Mouse (Mus musculus): ENCODE data around the gene Btbd16. TPM values are rescaled to one million over a fixed set of nuclear protein-coding genes. Genes with fewer than 3 reads are reported as not detected.

Gene Btbd16
- total RNA-seq (2021), result not detected

- no peak for DNase-seq (ENCODE audit: low spot score)
- intact Hi-C loops (cut with DNase I), result loop anchor here (5.0 to 10.0 kb wide), 2 partner anchors 53 to 271 kb away; no protein-coding TSS in a partner anchor
Measured at GRCm38 (mm10) chr7:130773914-130774630, at the start of gene Btbd16. Gene Btbd16, plus strand, starts transcription at chr7:130774069.

- DNase-seq (ENCODE audit: low spot score), result no peak
- intact Hi-C loops (cut with DNase I), result no loop called here
Measured at GRCm38 (mm10) chr7:130726185-130726584, 47.7 kb upstream of the Btbd16 start.

DNA sequence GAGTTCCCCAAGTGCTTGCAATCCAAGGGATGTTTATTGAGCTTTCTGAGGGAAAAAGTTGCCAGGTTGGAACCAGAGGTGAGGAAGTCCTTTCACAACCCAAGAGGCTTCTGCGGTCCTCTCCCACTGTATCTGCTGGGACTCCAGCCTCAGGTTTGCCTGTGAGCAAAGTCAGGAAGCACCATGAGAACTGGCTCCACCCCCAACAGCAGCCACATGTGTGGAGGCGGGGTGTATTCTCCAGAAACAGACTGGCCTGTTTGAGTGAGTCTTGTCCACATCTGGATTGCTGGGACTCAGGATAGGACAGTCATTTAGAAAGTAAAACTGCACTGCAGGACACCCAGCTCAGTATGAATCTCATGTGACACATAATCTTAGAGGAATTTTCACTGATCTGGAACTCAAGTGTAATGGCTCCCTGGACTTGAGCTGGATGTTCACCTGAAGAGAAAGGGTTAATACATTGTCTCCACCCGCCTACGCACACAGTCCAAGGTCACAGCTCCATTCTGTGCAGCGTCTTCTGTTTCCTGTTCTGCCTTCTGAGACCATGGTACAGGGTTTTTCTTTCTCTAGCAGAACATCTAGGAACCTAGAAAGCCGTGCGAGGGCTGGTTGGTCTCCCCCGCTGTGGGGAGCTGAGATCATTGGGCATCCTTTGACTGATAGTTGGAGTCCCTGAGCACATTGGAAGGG, 47.0 kb upstream of the Btbd16 start:
- no peak for DNase-seq (ENCODE audit: low spot score)
- intact Hi-C loops (cut with DNase I), result no loop called here

GRCm38 (mm10) chr7:130727560-130727959, 46.3 kb upstream of the Btbd16 start:
- DNase-seq (ENCODE audit: low spot score), result no peak
- intact Hi-C loops (cut with DNase I), result no loop called here

DNA sequence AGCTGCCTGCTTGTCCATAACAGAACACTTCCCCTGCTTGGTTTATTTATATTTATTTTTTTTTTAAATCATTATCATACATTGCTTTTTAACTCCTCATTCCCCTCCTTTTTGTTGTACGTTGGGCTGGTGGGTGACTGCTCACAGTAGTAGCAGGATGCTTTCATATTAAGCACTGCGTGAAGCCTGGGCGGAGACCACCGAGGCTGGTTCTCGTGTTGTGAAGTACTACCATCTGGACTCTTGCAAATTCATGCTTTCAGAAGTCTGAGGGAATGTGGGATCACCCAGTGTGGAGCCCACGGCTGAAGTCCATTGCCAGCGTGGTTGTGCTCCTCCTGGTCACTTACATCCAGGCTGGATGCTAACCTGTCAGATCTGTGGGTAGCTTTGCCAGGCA, 42.1 kb upstream of the Btbd16 start:
- intact Hi-C loops (cut with DNase I), result no loop called here
- DNase-seq (ENCODE audit: low spot score), result no peak

DNA sequence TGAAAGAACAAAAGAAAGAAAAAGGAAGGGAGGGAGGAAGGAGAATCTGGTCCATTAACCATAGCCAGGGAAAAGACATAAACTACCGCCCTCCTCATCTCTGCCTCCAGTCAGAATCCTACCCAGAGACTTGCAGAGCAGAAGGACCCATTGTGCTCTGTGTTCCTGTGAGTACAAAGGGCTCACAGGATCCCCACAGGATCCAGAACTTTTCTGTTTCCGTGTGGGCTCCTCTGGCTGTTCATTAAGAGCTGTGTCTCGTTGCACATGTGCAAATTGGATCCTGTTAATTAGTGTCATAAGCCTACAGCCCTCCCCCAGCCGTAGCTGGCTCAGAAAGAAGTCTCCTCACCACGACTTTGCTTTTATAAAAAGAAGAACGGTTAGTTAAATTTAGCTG, 41.0 kb upstream of the Btbd16 start:
- intact Hi-C loops (cut with DNase I), result no loop called here
- no peak for DNase-seq (ENCODE audit: low spot score)

DNA sequence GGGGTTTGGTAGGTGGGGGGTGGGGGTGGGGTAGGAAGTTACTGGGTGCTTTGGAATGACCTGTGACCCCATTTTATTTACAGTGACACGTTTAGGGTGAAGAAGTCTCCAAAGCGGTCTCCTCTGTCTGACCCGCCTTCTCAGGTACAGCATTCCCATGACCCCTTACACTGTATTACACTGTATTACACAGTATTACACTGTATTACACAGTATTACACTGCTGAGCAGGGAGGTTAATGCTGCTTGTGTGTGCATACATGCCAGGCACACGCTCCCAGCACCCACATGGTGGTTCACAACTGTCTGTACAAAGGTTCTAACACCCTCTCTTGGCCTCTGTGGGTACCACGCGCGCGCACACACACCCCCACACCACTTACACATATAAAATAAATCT, 40.4 kb upstream of the Btbd16 start:
- intact Hi-C loops (cut with DNase I), result no loop called here
- DNase-seq (ENCODE audit: low spot score), result no peak

DNA sequence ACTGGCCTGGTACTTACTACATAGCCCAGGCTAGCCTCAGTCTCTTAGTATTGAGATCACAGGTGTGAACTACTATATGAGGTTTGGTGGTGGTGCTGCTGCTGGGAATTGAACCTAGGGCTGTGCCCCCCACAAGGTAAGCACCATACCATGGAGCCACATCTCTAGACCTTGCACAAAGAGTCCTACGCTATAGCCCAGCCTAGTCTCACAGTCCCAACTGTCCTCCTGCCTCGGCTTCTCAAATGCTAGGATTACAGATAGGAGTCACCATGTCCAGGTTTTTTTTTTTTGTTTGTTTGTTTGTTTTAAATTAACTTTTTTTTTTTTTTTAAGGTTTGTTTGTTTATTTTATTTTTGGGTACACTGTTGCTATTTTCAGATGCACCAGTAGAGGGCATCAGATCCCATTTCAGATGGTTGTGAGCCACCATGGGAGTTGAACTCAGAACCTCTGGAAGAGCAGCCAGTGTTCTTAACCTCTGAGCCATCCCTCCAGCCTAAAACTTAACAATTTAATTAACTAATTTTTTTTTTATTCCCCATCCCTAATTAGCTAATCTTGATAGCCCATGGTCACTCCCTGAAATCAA, 39.6 kb upstream of the Btbd16 start:
- no peak for DNase-seq (ENCODE audit: low spot score)
- intact Hi-C loops (cut with DNase I), result no loop called here

- intact Hi-C loops (cut with DNase I), result loop anchor here (2.0 to 5.0 kb wide), 2 partner anchors 22 to 209 kb away; no protein-coding TSS in a partner anchor
Measured at GRCm38 (mm10) chr7:130741099-130741498, 32.8 kb upstream of the Btbd16 start.

DNA sequence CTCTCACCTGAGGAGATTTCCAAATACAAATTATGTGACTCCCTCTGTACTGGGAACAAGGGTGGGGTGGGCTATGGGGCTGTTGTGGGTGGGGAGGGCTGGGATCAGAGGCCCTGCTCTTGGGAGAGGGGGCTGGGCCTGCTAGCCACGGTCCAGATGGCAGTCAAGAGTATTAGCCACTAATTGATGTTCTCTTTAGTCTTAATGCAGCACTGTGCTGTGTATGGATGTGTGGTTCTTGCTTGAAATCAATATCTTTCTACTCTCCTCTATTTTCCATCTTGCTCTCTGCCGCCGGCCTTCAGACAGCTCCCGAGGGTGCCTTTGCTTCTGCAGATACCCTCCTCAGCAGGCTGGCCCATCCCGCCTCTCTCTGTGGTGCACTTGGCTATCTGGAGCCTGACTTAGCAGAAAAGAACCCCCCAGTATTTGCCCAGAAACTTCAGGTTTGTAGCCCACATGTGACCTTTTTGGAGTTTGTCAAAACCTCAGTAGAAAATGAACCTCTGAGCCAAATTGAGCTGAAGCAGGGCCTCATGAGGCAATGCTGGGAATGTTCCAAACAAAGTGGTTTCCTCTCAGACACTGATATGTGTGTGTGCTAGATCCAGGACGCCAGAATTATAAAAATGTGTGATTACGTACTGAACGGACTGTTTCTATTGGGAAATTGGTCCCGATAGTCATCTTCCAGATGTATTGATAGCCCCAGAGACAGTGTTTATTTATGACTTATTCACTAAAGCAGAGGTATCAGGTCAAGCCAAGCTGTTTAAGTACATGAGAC, 30.4 kb upstream of the Btbd16 start:
- intact Hi-C loops (cut with DNase I), result loop anchor here (5.0 kb wide), 1 partner anchor 211 kb away; no protein-coding TSS in a partner anchor
- DNase-seq (ENCODE audit: low spot score), result no peak

More at GRCm38 (mm10) chr7:130741099-130741498, 32.8 kb upstream of the Btbd16 start:
- no peak for DNase-seq (ENCODE audit: low spot score)

DNA sequence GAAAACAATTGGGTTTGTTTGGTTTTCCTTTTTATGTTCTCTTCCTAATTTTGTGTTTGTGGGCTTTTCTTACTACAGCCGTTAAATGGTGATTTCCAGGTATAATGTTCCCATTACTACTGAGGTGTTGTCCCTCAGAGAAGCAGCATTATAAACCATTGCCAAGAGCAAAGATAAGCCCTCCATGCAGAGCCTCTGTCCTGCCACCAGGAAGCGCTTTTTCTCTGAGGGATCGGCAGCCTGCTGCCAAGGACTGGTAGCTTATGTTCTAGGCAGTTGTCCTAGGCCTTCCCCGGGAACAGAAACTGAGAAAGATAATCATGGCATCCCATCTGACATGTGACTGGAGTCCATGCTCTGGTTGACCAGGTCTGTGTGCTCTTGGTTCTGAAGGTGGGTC, 24.7 kb upstream of the Btbd16 start:
- DNase-seq (ENCODE audit: low spot score), result no peak
- intact Hi-C loops (cut with DNase I), result loop anchor here (5.0 kb wide), 1 partner anchor 72 kb away; no protein-coding TSS in a partner anchor

DNA sequence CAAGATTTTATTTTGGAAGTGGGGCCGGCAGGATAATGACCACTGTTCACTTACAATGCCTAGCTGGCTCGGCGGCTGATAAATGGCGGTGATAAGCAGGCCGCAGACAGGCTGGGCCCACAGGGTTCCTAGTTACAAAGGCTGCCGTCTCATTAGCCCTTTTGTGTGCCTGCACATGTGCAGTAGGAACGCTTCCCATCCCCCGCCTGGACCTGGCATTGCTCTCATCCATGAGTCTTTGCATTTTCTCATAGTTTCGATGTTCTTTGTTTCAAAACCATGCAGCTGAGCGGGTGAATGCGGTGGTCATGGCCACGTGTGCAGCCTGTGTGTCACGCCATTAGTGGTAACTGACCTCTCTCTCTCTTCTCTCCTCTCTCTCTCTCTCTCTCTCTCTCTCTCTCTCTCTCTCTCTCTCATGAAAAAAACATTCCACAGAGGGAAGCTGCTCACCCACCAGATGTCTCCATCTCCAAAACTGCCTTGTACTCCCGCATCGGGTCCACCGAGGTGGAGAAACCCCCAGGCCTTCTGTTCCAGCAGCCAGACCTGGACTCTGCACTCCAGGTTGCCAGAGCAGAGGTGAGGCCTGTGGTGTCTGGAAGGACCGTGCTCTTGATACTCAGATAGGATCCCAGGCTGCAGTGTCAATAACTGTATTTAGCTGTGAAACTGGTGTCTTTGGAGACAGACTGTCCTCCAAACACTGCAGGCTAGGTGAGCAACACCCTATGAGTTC, 22.9 kb upstream of the Btbd16 start:
- intact Hi-C loops (cut with DNase I), result no loop called here
- DNase-seq (ENCODE audit: low spot score), result no peak

GRCm38 (mm10) chr7:130751678-130752077, 22.2 kb upstream of the Btbd16 start:
- intact Hi-C loops (cut with DNase I), result no loop called here
- no peak for DNase-seq (ENCODE audit: low spot score)

GRCm38 (mm10) chr7:130754790-130755189, 19.1 kb upstream of the Btbd16 start:
- no peak for DNase-seq (ENCODE audit: low spot score)
- intact Hi-C loops (cut with DNase I), result no loop called here

GRCm38 (mm10) chr7:130756343-130756835, 17.5 kb upstream of the Btbd16 start:
- DNase-seq (ENCODE audit: low spot score), result no peak
- intact Hi-C loops (cut with DNase I), result no loop called here

- no peak for DNase-seq (ENCODE audit: low spot score)
- intact Hi-C loops (cut with DNase I), result no loop called here
Measured at GRCm38 (mm10) chr7:130757326-130757865, 16.5 kb upstream of the Btbd16 start.

GRCm38 (mm10) chr7:130762071-130762897, 11.6 kb upstream of the Btbd16 start:
- DNase-seq (ENCODE audit: low spot score), result no peak
- intact Hi-C loops (cut with DNase I), result loop anchor here (1.0 to 2.0 kb wide), 3 partner anchors 21 to 228 kb away; no protein-coding TSS in a partner anchor

GRCm38 (mm10) chr7:130764160-130764559, 9.7 kb upstream of the Btbd16 start:
- no peak for DNase-seq (ENCODE audit: low spot score)
- intact Hi-C loops (cut with DNase I), result no loop called here
